Mouse (Mus musculus): ENCODE measurements around the gene Hmgcl. TPM values are rescaled to one million over a fixed set of nuclear protein-coding genes. Genes with fewer than 3 reads are reported as not detected.
A peak's percentile ranks its signal among the peaks of the same experiment; 100 is the strongest.

The Hmgcl gene
- total RNA-seq, 2 experiments from 2014 or later: 41.5 to 42.3 TPM

GRCm38 (mm10) chr4:135986301-135986942 lies 40.2 kb downstream of the Hmgcl start:
- no peak for DNase-seq

DNA sequence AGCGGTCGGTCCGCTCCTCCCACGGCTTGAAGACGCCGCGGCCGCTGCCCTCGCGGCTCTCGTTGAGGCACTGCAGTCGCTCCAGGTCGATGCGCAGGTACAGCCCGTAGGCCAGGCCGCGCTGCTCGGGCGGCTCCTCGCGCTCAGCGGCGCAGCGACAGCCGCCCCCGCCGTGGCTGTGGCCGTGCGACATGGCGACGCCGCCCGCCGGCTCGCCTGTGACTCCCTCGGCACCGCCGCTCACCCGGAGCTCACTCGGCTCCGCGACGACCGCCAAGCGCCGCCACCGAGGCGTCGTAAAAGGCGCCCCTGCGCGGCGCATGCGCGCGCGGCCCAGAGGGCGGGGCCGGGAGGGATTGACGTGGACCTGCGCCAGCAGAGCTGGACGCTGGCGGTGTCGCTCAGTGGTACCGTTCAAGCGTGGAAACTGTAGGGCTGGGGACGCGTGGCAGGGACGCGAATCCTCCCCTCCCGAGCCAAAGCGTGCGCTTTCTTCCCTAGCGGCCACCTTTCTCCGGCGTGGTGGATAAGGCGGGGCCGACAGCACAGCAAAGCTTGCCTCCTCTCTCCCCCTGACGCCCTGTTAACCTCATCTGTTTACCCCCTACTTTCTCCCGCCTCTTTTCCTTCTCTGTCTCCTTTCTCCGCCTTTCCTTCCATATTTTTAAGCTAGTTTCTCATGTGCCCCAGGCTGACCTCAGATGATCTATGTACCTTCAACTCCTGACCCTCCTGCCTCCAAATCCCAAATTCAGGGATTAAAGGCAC lies 40.9 kb downstream of the Hmgcl start, which contains the start of gene Pithd1:
Pithd1 (minus strand) TSS at position 322 of the 768 bp plus-strand sequence.
- DNase-seq: peak; percentile 90

DNA sequence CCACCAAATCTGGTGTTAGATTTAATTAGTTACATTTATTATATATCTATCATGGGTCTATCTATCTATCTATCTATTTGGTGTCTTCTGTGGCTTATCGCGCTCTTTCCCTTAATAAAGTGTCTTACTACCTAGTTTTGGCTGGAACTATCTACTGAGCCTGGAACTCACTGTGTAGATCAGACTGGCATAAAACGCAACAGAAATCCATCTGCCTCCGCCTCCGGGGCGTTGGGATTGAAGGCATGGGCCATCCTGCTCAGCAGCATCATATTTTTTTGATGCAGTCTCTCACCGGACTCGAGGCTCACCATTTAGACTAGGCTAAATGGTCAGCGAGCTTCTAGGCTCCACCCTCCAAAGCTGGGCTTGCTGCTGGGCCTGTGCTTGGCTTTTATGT lies 41.5 kb downstream of the Hmgcl start:
- DNase-seq: no peak

- no peak for DNase-seq
Measured at GRCm38 (mm10) chr4:135993941-135994340, 47.7 kb downstream of the Hmgcl start.

- DNase-seq: no peak
Measured at GRCm38 (mm10) chr4:135995118-135995517, 48.9 kb downstream of the Hmgcl start.

- no peak for DNase-seq
Measured at GRCm38 (mm10) chr4:136004107-136004675, 57.9 kb downstream of the Hmgcl start.

DNA sequence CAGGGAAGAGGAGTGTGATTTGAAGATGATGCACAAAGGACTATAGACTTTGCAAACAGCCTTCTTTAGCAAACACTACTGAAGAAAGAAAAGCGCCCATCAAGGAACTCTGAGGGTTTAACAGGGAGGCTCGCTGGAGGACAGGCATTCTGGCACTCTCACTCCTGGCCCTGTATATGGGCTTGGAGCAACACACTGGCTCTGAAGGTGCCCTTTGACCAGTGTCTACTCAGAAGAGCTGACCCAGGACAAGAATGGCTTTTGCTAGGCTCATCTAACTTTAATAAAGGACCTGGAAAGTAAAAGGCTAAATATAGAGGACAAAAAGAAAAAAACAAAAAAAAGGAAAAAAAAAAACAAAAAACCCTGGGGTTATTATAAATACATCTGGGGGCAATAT lies 58.7 kb downstream of the Hmgcl start:
- DNase-seq: no peak

GRCm38 (mm10) chr4:136006821-136007220 lies 60.6 kb downstream of the Hmgcl start:
- no peak for DNase-seq

DNA sequence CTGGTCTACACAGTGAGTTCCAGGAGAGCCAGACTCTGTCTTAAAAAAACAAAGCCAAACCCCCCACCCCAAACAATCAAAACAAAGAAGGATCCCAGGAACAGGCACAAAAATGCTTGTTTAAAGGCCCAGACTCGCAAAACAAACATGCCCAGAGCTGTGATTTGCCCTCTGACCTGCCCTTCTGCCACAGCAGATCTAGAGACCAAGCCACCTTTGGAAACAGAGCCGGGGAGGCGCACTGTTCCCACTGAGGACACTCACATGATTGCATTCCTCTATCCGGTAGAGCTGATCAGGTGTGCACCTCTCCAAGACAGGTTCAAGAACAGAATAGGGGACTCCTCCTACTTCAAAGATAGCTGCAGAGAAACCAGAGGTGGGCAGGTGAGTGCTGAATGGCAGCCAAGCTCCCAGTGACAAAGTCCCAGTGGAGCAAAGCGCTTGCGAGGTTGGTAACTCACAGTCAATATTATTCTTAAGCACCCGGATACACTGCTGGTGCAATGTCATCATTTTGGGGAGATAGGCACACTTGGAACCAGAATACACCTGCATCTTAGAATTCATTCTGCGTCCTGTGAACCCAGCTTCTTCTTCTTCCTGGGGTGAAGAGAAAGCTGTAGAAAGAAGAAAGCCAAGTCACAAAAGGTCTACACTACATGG lies 62.7 kb downstream of the Hmgcl start:
- no peak for DNase-seq

- no peak for DNase-seq
Measured at GRCm38 (mm10) chr4:136010586-136010985, 64.3 kb downstream of the Hmgcl start.

Other genes with a start within 250 kb of the Hmgcl start
- gene Il22ra1, start 218.3 kb upstream of the Hmgcl start, total RNA-seq (2021): under 1 TPM in 1 of 2 experiments, not detected in 1; 0.11 TPM
- 10 to 100 TPM; 58.1 to 76.7 TPM for gene Myom3, start 186.7 kb upstream of the Hmgcl start, total RNA-seq (2021)
- gene Srsf10, start 90.7 kb upstream of the Hmgcl start, total RNA-seq (2021): 10 to 100 TPM; 22.6 to 25.2 TPM
- 10 to 100 TPM; 25.7 to 36.4 TPM for gene Pnrc2, start 72.6 kb upstream of the Hmgcl start, total RNA-seq (2021)
- gene Cnr2, start 51.1 kb upstream of the Hmgcl start, total RNA-seq (2021): under 1 TPM; 0.08 to 0.10 TPM
- 10 to 100 TPM; 18.9 to 21.7 TPM for gene Fuca1, start 25.7 kb upstream of the Hmgcl start, total RNA-seq (2021)
- 1 to 10 TPM in 1 of 2 experiments, under 1 TPM in 1; 0.72 to 1.5 TPM for gene Gale, start 17.3 kb downstream of the Hmgcl start, total RNA-seq (2021)
- gene Lypla2, start 26.2 kb downstream of the Hmgcl start, total RNA-seq (2021): 10 to 100 TPM; 25.3 to 30.7 TPM
- 10 to 100 TPM; 22.0 to 22.6 TPM for gene Pithd1, start 40.8 kb downstream of the Hmgcl start, total RNA-seq (2021)
- gene Eloa, start 75.3 kb downstream of the Hmgcl start, total RNA-seq (2021): 10 to 100 TPM; 45.3 to 50.6 TPM
- 100 to 1,000 TPM; 209 to 218 TPM for gene Rpl11, start 107.0 kb downstream of the Hmgcl start, total RNA-seq (2021)
- gene Id3, start 197.0 kb downstream of the Hmgcl start, total RNA-seq (2021): 10 to 100 TPM; 13.5 to 21.2 TPM
- 1 to 10 TPM; 1.8 to 3.5 TPM for gene E2f2, start 225.9 kb downstream of the Hmgcl start, total RNA-seq (2021)

All from gastrocnemius, postnatal 25 days (tissue).